Mouse (Mus musculus) G1E-ER4 (cell line): ENCODE measurements around the gene Fam19a2. TPM values are rescaled to one million over a fixed set of nuclear protein-coding genes. Genes with fewer than 3 reads are reported as not detected.

Source experiments
- GATA1 ChIP-seq: IDR thresholded peaks from one replicate; pipeline ENCODE4 v1.8.0; 2012; ENCODE audit warnings: low read length, inconsistent platforms
- polyA plus RNA-seq: library from polyadenylated mRNA; stranded (reverse); fragments of >175 nt; gene quantifications from 2 replicates; pipeline ENCODE4 v1.2.3, GENCODE M21; 2012

Fam19a2 gene
- polyA plus RNA-seq, 1 experiment = not detected

- TF ChIP-seq GATA1 = no peak
These were observed 89.9 kb downstream of the Fam19a2 start for GRCm38 (mm10) chr10:123353667-123354066.

GRCm38 (mm10) chr10:123357010-123357409 lies 93.2 kb downstream of the Fam19a2 start:
- TF ChIP-seq GATA1 = no peak

GRCm38 (mm10) chr10:123360492-123360891 lies 96.7 kb downstream of the Fam19a2 start:
- TF ChIP-seq GATA1 = no peak

- TF ChIP-seq GATA1 = no peak
These were observed 100.8 kb downstream of the Fam19a2 start for GRCm38 (mm10) chr10:123364628-123365027.

DNA sequence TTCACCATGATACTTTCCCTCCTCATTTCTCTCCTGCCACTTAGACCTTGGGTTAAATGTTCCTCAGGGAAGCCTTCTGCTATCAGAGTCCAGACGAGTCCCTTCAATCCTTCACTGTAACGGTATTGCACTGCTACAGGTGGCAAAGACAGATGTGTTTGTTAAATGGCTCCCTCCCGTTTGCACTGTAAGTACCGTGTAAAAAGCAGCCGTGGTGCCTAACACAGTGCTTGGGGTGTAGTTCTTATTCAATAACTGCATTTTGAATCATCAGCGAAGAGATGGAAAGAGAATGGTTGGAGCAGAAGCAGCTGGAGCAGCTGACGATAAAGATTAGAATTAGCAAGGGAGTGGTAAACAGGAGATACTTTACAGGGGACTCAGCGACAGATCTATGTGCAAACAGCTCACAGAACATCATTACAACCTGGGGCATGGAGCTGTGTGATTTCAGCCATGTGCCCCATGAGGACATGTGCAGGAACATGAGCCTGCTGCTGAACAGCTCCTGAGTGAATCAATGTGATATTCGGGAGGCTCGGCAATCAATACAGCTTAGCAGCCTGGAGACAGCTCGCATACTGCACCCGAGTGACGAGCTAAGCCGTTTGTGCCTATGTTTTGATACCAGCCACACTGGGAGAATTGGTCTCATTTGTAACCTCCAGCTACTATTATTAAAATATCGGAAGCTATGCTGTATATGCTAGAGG lies 103.5 kb downstream of the Fam19a2 start:
- no peak for TF ChIP-seq GATA1

- TF ChIP-seq GATA1 = no peak
These were observed 119.5 kb downstream of the Fam19a2 start for GRCm38 (mm10) chr10:123383277-123383676.

DNA sequence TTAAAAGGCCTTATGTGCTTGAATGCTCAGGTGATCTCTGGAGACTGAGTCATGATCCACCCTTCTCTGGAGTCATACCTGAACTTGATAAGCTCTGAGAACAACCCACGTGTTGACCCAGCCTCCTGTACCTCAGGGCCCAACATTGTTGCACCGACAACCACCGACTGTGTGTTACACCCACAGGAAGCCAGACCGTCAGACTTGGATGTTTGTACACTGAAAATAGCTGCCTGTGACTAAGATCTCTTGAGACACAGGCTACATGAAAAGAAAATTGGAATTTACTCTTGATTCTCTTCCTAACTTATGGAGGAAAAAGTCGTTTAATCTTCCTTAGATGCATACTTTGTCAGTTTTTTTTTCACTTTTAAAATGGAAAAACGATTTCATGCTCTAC lies 121.8 kb downstream of the Fam19a2 start:
- no peak for TF ChIP-seq GATA1

- no peak for TF ChIP-seq GATA1
These were observed 131.6 kb downstream of the Fam19a2 start for GRCm38 (mm10) chr10:123395429-123395828.

- no peak for TF ChIP-seq GATA1
These were observed 134.3 kb downstream of the Fam19a2 start for GRCm38 (mm10) chr10:123398136-123398535.

DNA sequence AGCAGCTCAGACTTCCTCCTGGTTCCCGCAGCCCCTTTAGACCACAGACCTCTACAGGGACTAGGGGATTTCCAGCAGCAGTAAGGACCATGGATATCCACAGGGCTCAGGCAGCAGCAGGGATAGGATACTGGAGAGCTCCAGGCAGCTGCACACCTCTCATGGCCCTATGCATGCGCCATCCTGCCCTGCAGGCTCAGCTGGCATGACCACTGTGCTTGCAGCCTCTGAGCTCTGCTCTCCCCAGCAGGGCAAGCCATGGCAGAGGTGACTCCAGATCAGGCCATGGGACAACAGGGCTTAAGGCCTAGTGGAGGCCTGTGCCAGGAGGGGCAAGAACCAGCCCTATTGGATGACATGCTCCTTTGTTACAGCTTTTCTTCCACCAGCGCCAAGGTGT lies 137.4 kb downstream of the Fam19a2 start:
- TF ChIP-seq GATA1 = no peak

- no peak for TF ChIP-seq GATA1
These were observed 138.7 kb downstream of the Fam19a2 start for GRCm38 (mm10) chr10:123402460-123402859.

DNA sequence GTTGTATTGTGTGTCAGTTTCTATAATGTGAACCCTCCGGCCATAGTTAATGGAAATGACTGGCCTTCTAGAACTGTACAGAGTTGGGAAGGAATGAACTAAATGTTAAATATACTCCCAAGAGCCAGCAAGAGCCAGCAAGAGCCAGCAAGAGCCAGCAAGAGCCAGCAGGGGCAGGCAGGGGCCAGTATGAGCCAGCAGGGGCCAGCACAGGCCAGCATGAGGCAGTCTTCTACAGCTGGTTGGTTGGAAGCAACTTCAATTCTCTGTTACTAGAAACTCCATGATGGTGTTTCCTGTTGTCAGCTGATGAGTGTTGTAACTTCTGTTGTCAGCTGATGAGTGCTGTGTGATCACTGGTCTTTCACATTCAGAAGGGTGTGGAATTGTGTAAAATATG lies 151.2 kb downstream of the Fam19a2 start:
- no peak for TF ChIP-seq GATA1

DNA sequence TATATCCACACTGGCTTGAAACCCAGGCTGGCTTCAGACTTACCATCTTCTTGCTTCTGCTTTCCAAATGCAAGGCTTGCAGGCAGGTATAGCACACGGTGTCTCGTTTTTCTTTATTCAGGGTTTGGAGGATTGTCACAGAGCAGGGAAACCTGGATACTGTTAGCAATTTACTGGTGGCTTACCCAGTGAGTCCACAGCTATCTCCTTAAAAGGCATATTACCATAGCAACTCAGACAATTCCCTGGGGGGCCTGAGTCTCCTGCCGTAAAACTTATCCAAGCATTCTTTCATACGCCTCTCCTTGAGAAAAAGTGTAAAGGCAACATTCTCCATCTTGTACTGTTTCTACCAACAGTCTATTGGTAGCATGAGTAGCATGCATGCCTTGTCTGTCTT lies 152.2 kb downstream of the Fam19a2 start:
- no peak for TF ChIP-seq GATA1

- TF ChIP-seq GATA1 = no peak
These were observed 154.9 kb downstream of the Fam19a2 start for GRCm38 (mm10) chr10:123418616-123419173.

DNA sequence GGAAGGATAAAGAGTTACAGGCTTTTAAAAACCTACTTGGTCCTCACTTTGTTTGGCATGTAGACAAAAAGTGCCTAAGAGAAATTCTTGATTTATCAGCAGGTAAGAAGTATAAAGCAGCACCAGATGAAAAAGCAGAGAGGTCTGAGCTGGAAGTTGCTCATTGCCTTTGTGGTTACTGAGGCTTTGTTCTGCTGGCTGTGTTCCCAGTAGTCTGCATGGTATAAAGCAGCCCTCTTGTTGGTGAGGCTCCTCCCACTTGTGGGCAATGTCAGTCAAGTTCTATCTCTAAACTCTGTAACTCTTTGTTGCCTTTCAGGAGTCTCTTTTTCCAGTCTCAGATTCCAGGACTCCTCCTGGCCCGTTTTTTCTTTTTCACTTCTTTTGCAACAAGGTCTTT lies 156.5 kb downstream of the Fam19a2 start:
- TF ChIP-seq GATA1 = no peak

DNA sequence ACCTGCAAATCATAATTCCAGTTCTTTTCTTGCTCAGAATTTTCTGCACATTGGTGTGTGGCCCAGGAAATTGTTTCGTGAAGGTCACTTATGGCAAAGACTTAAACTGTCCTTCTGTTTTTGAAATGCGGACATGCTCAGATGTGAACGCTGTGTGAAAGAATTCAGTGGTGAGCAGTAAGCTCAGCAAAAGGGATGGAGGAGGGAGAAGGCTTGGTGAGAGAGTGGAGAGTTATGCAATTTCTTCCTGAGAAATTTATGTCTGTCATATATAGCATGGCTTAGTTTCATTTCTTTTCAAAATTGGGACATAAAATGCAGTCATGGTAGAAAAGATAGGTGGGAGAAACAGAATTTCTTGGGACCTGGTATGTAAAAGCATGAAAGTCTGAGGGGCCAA lies 160.7 kb downstream of the Fam19a2 start:
- no peak for TF ChIP-seq GATA1

- no peak for TF ChIP-seq GATA1
These were observed 162.9 kb downstream of the Fam19a2 start for GRCm38 (mm10) chr10:123426527-123427363.

DNA sequence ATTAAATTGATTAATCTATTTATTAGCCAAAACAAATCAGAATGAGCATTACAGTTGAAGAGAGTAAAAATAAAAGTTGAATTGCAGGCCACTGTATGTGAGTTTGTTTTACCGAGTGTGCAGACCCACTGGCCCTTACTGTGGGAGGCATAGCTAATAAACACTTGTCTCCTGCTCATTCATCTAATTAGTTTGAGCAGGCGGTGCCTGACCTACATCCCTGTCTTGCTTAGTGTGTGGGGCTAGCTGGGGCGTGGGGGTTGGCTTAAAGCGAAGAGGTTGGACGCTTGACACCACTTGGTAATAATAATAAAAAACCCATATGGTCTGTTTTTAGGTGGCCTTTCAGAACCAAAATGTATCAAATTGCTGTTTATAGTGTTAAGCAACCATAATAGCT lies 167.8 kb downstream of the Fam19a2 start:
- no peak for TF ChIP-seq GATA1
